Mouse (Mus musculus) left cerebral cortex, postnatal 4 days (tissue): Measurements from ENCODE around the gene Lgr4. TPM values are rescaled to one million over a fixed set of nuclear protein-coding genes. Genes with fewer than 3 reads are reported as not detected.

Source experiments
- DNase-seq: peaks from one replicate; pipeline ENCODE4 v3.0.0-alpha.2; 2022
- intact Hi-C: fragments of 180-260 bp; cut with DNase I; formaldehyde crosslinking; loops from one replicate; pipeline ENCODE4 v1.15.1; 2025
- total RNA-seq, 2 experiments: library from RNA; stranded (reverse); gene quantifications; 2 replicates each; pipeline ENCODE4 v1.2.3; 2021

Gene Lgr4
- total RNA-seq, 2 experiments from 2014 or later: 17.1 to 20.1 TPM

DNA sequence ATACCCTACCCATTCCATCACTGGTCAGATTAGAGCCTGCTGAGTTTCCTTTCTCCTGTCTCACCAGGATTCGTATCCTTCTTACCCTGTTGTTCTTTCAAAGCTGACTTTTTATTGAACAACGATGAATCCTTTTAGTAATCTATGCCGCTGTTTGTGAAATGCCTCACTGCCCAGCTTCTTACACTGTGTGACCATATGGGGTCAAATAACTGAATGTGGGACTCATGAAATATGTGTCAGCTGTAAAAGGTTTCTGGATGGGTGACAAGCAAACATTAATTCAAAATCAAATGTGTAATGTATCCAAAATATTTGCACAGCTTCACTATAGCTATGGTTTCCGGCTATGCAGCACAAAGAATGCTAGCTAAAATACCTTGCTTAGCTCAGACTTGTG, 28.1 kb downstream of the Lgr4 start:
- DNase-seq: no peak
- intact Hi-C loops: no loop called here

DNA sequence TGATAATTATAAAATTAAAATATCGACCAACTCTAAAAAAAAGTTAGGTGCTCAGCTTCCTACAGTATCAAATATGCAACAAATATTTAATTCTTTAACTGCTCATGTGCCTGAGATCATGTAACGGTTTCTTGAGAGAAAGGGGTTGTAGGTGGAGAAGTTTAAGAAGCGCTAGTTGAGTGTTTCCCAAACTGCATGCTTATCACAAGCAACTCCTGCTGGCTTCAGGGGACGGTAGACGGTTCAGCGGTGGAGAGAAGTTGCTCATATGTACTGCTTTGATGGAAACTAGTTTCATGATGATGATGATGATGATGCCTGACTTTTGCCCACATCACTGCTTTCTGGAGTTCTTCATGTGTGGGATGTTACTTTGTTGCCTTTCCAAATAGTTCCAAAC, 29.0 kb downstream of the Lgr4 start:
- no peak for DNase-seq
- intact Hi-C loops: no loop called here

DNA sequence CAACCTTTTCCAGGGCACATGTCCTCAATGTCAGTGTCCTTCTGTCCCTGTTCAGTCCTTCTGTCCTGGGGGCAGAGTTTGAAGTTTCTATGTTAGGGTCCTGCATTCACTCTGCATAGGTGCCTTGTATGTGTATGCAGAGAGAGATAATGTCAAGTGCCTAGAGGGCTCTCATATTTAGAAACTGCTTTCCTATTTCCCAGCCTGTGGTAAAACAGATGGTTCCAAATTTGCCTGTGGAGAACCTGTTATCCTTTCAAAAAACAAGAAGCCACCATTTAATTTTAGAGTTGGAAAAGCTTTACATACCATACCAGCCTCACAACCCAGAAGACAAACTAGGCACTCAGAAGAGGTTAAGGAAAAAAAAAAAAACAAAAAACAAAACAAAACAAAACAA, 32.1 kb downstream of the Lgr4 start:
- DNase-seq: no peak
- intact Hi-C loops: no loop called here

DNA sequence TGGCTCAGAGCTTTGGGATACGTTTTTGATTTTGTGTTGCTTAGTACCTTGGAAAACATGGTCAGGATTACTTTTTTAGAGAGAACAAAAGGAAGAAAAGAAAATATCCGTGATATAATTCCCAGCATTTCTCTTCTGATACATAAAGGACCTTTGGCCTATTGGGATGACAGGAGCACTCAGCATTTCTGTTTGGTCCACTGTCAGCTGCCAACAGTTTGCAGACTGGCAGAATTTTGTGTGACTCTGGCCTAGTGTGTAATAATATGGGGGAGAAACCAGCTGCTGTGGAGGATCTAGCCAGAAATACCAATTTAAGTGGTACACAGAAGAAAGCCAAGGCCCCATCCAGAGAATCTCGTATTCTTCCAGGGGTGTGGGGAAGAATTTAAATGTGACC, 32.9 kb downstream of the Lgr4 start:
- intact Hi-C loops: no loop called here
- no peak for DNase-seq

DNA sequence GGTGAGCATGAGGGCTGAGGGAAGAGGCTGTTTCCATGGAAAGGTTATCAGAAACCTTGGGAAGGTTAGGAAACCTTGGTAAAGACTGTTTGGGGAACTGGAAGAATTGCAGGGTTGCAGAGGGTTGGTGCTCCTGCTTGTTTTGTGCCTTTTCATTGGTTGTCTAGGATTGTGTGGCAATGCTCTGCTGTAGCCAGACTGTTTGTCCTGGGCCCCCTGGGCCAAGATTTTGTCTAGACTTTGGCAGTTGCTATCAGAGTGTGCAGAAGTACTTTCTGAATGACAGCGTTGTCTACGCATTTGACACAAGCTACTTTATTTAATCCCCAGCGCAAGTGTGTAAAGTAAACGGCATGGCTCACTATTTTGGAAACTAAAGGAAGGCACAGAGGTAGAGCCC, 33.6 kb downstream of the Lgr4 start:
- no peak for DNase-seq
- intact Hi-C loops: no loop called here

DNA sequence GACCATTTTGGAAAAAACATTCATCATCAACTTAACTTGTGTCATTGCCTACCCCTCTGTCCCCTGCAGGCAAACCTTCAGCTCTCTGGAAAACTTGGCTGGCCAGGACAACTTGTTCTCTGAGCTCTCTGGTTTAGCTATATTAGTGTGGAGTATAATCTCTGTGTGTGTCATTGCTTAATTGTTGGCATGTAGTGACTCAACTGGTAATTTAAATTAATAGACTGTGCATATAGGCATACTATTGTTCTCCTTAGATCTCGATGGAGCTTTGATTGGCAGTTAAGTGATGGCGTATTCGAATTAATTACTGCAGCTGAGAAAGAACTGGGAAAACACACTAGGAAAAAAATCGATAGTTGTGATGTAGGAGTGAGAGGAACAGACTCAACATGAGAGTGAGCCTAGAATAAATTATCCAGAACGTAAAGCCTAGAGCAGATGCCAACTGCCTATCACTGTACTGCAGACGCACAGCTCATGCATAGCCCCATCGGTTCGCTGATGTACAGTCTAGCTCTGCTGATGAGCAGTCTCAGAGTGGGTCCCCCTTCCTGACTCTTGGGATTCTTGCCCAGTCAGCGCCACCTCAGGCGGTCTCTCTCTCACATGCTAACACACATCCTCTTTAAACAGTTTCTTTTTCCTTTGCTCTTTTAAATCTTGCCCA, 35.7 kb downstream of the Lgr4 start:
- intact Hi-C loops: no loop called here
- DNase-seq: no peak

DNA sequence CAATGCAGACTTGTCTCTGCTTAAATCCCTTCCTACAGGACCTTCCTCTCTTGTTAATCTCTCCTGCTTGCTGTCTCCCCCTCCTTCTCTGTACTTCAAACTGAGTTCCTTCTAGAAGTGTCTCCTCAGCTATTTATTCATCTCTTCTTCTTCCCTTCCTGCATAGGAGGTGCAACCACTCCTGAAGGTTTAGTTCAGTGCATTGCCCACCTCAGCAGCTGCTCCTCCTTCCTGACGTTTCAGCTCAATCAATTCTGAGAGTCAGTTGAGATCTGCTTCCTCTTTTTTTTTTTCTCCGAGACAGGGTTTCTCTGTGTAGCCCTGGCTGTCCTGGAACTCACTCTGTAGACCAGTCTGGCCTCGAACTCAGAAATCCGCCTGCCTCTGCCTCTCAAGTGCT, 36.4 kb downstream of the Lgr4 start:
- intact Hi-C loops: no loop called here
- no peak for DNase-seq

DNA sequence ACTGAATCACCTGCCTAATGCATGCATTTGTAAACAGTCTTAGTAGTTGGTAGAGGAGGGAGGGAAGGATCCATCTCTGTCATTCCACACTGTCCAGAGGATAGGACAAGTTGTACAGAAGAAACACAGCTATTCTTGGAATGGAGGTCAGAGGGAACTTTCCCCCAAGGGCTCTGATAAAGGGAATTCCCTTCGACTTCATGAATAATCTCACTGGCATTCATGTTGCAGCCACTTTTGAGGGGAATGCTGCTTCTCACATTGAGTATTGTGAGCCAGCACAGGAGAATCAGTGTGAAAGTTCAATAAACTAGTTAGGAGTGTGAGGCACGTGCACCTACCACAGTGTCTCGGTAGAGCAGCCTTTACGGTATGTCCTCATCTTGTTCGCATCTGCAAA, 37.6 kb downstream of the Lgr4 start:
- no peak for DNase-seq
- intact Hi-C loops: no loop called here

DNA sequence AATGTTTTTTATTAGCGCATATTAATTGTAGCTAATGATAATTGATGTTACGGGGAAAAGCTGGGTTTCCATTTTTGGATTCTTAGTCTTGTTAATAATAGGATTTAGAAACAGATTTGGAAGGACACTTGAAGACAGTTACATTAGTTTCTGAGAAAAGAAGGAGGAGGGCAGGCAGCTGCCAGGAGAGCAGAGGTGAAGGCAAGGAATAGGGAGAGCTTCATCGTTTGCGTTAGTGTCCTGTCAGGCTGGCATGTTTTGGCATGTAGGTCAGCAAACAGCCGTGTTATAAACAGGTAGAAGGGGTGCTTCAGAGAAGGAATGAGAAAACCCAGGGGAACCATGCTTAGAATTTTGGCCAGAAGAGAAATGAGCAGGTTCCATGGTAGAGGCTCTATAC, 38.5 kb downstream of the Lgr4 start:
- DNase-seq: no peak
- intact Hi-C loops: no loop called here

DNA sequence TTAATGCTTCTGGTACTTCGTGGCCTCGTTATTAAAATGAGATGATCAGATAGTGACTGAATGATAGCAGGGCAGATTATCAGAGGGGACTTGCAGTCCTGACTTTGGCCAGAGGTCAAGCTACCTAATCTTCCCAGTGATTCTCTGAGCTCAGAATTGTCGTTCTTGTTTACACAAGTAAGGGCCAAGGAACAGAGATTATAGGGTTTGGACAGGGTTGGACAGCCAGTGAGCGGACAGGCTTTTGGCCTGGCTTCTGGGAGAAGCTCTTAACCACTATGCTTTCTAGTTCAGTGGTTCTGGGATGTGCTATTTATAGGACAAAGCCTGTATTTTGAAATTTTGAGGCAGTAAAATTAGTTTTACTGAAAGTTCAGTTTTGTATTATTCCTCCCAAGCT, 39.3 kb downstream of the Lgr4 start:
- intact Hi-C loops: no loop called here
- DNase-seq: no peak

DNA sequence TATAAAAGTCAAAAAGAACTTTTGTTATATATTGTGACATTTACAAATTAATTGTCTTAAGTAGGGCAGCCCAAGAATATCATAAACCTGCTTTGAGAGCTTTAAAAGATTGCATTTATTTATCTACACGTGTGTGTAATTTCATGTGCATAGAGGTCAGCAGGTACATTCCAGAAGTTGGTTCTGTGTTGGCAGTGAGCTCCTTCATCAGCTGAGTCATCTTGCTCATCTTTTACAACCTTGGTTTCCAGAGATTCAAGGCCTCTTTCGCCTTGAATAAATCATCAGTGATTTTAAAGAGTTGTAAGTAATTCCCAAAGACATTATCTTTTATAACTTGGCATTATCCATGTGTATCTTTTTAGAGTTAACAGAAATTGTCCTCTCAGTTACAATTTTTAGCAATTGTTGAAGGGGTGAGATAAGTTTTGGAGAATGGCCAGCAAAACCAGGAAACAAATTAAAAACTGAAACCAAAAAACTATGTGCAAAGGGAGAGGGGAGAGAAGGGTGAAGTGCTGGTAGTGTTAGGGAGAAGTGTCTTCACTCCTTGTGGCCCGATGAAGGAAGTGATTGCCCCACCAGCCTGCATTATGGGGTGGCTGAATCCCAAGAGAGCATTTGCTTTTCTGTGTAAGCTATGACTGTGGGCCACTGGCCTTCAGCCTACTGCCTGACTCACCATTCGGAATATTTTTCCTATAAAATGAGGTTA, 41.4 kb downstream of the Lgr4 start:
- DNase-seq: no peak
- intact Hi-C loops: no loop called here

DNA sequence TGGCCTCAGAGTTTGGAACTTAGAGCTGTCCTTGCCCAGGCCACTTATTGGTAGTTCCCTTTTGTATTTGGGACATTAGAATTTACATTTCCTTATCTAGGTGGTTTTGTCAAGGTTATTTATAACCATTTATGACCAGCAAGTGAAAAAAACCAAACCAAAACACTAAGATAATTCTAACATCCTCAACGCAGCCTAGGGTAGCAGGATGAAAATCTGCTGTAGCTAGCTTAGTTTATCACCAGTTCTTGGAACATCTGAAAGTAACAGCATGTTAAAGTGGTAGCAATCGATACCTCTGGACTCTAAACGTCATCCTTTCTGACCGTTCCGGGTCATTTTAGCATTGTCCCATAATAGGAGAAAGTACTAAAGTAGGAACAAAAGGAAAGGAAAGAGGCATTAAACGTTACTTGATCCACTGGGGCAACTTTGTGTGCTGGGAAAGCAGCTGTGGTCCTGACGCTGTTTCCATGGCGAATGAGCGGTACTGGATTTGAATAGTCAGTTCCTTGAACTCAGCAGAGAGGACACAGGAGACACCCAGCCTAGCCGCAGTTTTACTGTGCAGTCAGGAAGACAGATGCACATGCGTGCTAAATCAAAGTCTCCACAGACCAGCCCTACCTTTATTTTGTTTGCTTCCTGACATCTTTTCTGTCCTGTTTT, 42.1 kb downstream of the Lgr4 start:
- intact Hi-C loops: no loop called here
- no peak for DNase-seq

DNA sequence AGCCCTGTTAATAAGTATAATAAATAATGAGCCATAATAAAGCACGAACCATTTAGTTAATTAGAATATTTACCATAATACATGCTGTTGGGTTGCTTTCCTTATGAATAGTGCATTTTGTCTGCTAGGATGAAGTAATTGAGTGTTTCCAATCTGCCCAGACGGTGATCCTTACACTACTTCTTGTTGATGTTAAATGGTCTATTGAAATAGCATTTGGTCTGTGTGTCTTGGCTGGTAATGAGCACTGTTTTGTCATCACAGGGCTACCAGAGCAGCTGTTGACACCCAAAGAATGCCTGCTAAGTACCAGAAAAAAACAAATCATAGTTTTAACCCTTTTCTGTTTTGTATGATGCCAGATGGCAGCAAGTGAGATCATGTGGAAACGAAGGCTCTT, 42.8 kb downstream of the Lgr4 start:
- DNase-seq: no peak
- intact Hi-C loops: no loop called here

DNA sequence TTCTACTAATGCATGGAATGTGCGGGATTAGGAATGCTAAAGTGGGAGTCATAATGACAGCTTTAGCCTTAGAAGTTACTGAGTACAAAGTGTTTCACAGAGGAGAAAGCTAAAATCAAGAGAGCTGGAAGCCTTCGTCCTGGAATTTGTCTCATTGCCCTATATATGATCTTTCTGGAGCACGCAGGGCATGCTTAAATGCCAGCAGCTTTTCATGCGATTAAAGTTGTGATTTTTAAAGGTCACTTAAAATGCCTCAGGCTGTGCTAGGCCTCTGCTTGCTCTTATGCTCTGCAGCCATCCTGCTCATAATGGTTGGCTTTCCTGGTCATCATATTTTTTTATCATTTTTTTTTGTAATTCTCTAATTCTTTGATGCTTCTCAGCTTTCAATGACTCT, 43.7 kb downstream of the Lgr4 start:
- intact Hi-C loops: no loop called here
- DNase-seq: no peak

DNA sequence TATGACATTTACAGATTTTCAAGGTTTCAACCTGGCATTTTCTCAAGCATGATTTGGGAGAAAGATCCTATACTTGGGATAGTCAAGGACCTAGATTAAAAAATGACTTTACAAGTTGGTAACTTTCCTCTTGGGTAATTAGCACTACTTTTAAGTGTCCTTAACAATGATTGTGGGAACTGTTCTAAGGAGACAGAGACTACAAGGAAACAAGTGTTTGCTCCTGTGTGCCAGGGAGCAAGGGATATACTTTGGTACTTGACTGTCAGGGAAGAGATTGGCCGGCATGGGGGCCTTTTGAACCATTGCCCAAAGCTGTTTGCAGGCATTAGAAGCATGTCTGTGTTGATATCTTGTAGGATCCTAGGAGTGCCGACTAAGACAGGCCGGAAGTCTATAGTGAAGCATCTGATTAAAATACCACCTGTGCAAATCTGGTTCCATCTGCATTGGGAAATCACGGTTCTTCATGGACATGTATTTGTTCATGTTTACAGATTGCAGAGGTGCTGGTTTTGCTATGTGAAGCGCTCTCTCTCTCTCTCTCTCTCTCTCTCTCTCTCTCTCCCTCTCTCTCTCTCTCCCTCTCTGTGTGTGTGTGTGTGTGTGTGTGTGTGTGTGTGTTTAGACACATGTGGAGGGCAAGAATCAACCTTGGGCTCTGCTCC, 46.3 kb downstream of the Lgr4 start:
- DNase-seq: no peak
- intact Hi-C loops: no loop called here

DNA sequence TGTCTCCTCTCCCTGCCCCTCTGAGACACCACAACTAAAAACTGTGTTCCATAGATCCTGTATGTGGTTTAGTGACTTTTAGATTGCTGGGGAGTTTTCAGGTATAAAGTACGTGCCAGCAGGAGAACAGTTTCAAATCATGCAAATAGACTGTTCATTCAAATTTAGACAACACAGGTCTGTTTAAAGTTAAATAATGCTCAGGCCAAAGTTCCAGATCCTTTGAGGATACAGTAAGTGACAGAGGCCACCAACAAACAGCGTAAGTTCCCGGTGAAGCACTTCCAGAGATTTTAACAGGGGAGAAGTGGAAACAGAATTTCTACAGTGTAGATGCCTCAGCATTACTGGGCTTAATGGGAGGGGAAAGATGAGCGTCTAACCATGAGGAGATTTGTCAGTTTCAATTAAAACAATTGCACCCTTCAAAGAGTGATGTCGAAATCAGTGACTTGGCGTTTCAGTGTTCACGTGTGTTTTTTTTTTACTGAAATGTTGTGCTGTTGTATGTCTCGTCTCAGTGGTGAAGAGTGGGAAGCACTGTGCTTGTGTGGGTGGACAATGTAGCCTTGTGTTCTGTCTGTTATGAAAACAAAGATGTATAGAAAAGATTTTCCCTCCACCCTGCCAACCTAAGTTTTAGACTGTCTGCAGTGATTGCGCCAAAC, 48.4 kb downstream of the Lgr4 start:
- intact Hi-C loops: no loop called here
- no peak for DNase-seq

DNA sequence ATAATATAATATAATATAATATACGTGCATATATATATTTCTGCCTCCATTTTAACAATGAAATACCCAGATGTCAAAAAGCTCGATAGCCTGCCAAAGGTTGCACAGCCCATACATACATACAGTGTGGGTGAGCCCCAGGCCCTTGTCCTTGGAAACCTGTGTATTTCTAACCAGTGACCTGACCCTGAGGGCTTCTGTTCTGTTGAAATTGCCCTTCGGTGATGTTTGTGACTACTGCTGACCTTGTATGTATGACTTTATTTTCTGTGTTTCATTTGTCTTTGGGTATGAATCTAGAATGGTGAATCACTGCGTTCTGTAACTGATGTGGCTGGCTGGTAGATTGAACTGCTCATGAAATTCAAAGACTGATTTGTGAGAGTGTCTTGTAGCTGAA, 49.4 kb downstream of the Lgr4 start:
- DNase-seq: no peak
- intact Hi-C loops: no loop called here

DNA sequence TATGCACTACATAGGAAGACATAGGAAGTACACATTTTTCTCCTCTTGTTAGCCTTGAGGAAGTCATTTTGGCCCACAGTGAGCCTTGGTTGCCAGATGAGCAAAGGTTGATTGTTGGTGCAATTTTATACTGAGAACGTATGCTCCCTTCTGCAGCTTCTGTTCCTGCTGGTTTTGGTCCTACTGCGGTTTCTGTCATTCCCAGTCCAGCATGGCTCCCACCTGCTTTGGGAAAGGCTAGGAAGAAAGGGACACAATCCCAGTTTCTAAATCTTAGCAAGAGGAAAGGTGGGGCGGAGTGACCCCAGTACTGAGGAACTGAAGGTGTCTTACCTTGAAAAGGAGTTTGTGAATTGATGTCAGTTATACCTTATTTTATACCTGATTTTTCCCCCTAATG, 51.9 kb downstream of the Lgr4 start:
- intact Hi-C loops: no loop called here
- DNase-seq: no peak

DNA sequence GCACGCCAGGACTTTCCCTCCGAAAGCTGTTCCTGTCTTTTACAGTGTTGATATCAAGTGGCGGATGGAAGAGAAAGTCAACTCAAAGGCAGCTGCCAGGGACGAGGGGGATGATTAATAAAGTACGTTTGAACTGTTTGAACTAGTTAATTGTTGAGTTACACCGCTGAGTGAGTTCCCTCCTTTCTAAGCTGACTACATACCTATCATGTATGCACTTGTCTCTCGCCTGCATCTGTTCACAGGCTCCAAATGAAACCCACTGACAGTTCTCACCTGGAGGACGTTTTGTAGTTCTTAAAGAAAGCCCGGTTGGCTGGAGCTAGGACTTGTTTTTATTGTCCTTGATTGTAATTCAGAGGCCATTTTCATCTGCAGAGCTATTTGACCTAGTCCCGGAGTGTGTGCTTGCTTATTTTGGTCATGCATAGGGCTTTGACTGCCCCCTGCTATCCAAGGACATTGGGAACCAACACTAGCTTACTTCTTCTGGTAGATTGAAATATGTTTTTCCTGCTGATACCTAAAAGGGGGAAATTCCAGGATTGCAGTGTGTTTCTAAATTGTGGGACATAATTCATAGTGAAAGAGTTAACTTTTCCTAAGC, 52.6 kb downstream of the Lgr4 start:
- no peak for DNase-seq
- intact Hi-C loops: no loop called here

DNA sequence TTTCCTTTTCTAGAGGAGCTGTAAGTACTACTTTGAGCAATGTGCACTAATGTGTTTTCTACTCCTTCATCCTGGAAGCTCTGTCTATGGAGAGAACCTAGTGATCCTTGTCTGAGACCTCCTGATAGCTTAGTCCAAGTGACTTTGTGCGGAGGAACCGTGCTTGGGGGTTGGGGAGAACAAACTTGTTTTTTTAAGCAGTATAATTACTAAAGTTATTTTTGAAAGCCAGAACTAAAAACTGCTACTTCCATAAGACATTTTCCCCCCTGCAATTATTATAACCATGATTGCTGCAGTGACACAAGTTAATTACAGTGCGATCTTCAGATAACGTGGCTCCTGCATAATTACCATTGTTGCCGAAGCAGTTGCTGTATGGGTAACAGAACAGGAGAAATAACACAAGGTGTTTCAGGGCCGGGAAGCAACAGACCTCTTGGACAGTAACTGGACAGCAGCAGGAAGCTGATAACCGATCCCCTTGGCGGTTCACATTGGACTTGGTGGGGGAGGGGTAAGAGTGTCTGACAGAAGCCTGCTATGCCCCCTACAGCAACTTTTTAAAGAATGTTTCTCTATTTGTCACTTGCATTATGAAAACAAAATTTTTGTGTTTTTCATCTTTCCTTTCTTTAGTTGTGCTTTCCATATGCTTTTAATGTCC, 53.4 kb downstream of the Lgr4 start:
- no peak for DNase-seq
- intact Hi-C loops: no loop called here
